Mouse (Mus musculus) CH12.LX (cell line): ENCODE measurements around the gene Nfic.

Source experiments
- KAT2A ChIP-seq: IDR thresholded peaks from 2 replicates; pipeline ENCODE4 v1.6.1; 2012; ENCODE audit warnings: low read length, improper control_type of control experiment, inconsistent platforms; ENCODE audit not compliant: insufficient replicate concordance
- POLR2A ChIP-seq: IDR thresholded peaks from 2 replicates; pipeline ENCODE4 v1.6.1; 2011; ENCODE audit warnings: low read depth, mild to moderate bottlenecking, improper control_type of control experiment, low read length
- RAD21 ChIP-seq: IDR thresholded peaks from 2 replicates; pipeline ENCODE4 v1.6.1; 2011; ENCODE audit warnings: low read depth, mild to moderate bottlenecking, low read length, improper control_type of control experiment, moderate library complexity
- ZKSCAN1 ChIP-seq: IDR thresholded peaks from 2 replicates; pipeline ENCODE4 v1.6.1; 2012; ENCODE audit warnings: low read depth, inconsistent platforms, low read length, improper control_type of control experiment, borderline replicate concordance

DNA sequence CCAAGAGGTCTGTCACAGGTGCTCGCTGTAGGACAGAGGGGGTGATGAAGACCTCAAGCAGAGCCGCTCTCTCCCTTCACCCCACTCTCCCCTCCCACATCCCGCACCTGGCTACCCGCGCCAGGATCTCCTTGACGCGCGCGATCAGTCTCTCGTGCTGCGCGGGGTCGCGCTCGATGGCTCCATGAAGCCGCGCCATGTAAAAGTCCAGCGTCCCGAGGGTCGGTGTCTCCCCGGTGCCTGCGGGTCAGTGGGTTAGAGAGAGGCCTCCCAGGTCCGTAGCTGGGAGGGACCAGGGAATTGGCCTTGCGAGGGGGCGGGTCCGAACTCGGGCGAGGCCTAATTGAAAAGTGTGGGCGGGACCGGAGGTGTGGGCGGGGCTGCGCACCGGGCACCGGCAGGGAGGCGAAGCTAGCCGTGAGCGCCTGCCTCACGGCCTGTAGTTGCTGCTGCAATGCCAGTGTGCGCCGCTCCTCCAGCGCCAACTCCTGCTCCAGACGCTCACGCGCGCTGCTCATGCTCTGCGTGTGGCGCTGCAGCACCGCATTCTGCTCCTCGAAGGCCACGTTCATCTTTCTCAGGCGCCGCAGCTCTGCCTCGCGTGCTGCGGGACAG, 108.9 kb downstream of the Nfic start:
- TF ChIP-seq POLR2A (no peak), ZKSCAN1 (no peak), KAT2A (no peak), RAD21 (no peak)
